Mouse (Mus musculus) myocyte (in vitro differentiated cells): ENCODE measurements at regions not wholly inside any gene's neighbourhood (a gene's known extent, or its start where the extent isn't known, plus 50 kb on each side); places are given as distances from the start of the nearest gene placed in this dataset.

Source experiments
- H3K27me3 ChIP-seq: one replicate; pipeline ENCODE4 v1.6.1; 2011; ENCODE audit not compliant: control insufficient read depth, insufficient read depth, insufficient read length
- H3K36me3 ChIP-seq: one replicate; pipeline ENCODE4 v1.6.1; 2011; ENCODE audit not compliant: control insufficient read depth, insufficient read depth
- H3K4me2 ChIP-seq: one replicate; pipeline ENCODE4 v1.6.1; 2011; ENCODE audit warnings: low read depth, control low read depth
- H3K4me3 ChIP-seq: one replicate; pipeline ENCODE4 v1.5.1; 2011; ENCODE audit warnings: mild to moderate bottlenecking, control low read depth, moderate library complexity
- H3K79me2 ChIP-seq: one replicate; pipeline ENCODE4 v1.6.1; 2011; ENCODE audit not compliant: control insufficient read depth, insufficient read depth
- H3ac ChIP-seq: one replicate; pipeline ENCODE4 v1.6.1; 2011; ENCODE audit not compliant: control insufficient read depth, insufficient read length
- CEBPB ChIP-seq: IDR thresholded peaks from 2 replicates; pipeline ENCODE4 v1.6.1; 2011; ENCODE audit warnings: mild to moderate bottlenecking, moderate library complexity; ENCODE audit not compliant: poor library complexity, insufficient read depth, severe bottlenecking
- E2F4 ChIP-seq: IDR thresholded peaks from one replicate; pipeline ENCODE4 v1.6.1; 2011; ENCODE audit warnings: mild to moderate bottlenecking, control low read depth, moderate library complexity; ENCODE audit not compliant: insufficient read depth
- MAX ChIP-seq: IDR thresholded peaks from one replicate; pipeline ENCODE4 v1.6.1; 2011; ENCODE audit warnings: low read depth, mild to moderate bottlenecking, control low read depth
- MYOD1 ChIP-seq, 3 experiments: IDR thresholded peaks; one replicate each; pipeline ENCODE4 v1.6.1; 2011; ENCODE audit warnings: control low read depth in 2 of 3, low read depth in 2 of 3, mild to moderate bottlenecking in 2 of 3, moderate library complexity in 1 of 3; ENCODE audit not compliant: insufficient read length in 2 of 3, control insufficient read depth in 1 of 3
- MYOG ChIP-seq, 3 experiments: IDR thresholded peaks; one replicate each; pipeline ENCODE4 v1.6.1; 2011; ENCODE audit warnings: control low read depth in 2 of 3, low read depth in 2 of 3, mild to moderate bottlenecking in 2 of 3; ENCODE audit not compliant: insufficient read length in 2 of 3, control insufficient read depth in 1 of 3, insufficient read depth in 1 of 3
- POLR2A ChIP-seq: IDR thresholded peaks from one replicate; pipeline ENCODE4 v1.6.1; 2011; ENCODE audit warnings: low read depth, mild to moderate bottlenecking, control low read depth, moderate library complexity; ENCODE audit not compliant: insufficient read length
- POLR2AphosphoS2 ChIP-seq: IDR thresholded peaks from one replicate; pipeline ENCODE4 v1.6.1; 2011; ENCODE audit warnings: low read depth, control low read depth; ENCODE audit not compliant: insufficient read length
- REST ChIP-seq: IDR thresholded peaks from one replicate; pipeline ENCODE4 v1.6.1; 2011; ENCODE audit warnings: mild to moderate bottlenecking, control low read depth, moderate library complexity; ENCODE audit not compliant: insufficient read depth, insufficient read length
- SRF ChIP-seq: IDR thresholded peaks from one replicate; pipeline ENCODE4 v1.6.1; 2011; ENCODE audit warnings: low read depth; ENCODE audit not compliant: control insufficient read depth, insufficient read length
- TCF12 ChIP-seq: IDR thresholded peaks from one replicate; pipeline ENCODE4 v1.6.1; 2011; ENCODE audit warnings: mild to moderate bottlenecking, control low read depth; ENCODE audit not compliant: poor library complexity, insufficient read depth, severe bottlenecking
- TCF3 ChIP-seq: IDR thresholded peaks from one replicate; pipeline ENCODE4 v1.6.1; 2011; ENCODE audit warnings: low read depth, control low read depth; ENCODE audit not compliant: insufficient read length
- USF1 ChIP-seq: IDR thresholded peaks from one replicate; pipeline ENCODE4 v1.6.1; 2011; ENCODE audit warnings: low read depth, mild to moderate bottlenecking, control low read depth, moderate library complexity

GRCm38 (mm10) chr17:83072175-83072574 is 142.9 kb upstream of the Pkdcc start:
- no peak overlapping the region for H3K4me3 ChIP-seq
- no peak overlapping the region for H3ac ChIP-seq
- no peaks in the 10 kb centered on the region for H3K27me3 ChIP-seq
- no peak overlapping the region for H3K4me2 ChIP-seq
- H3K36me3 ChIP-seq = no peaks in the 10 kb centered on the region
- TF ChIP-seq MYOG (IDR thresholded peaks at IDR 0.05; ENCODE audit: control insufficient read depth in 1 of 3, insufficient read depth in 1 of 3, insufficient read length in 2 of 3, low read depth in 2 of 3) (no peak), E2F4 (no peak), TCF12 (no peak), CEBPB (no peak), TCF3 (no peak), USF1 (no peak), MYOD1 (IDR thresholded peaks at IDR 0.05; ENCODE audit: control insufficient read depth in 1 of 3, insufficient read length in 2 of 3, low read depth in 2 of 3) (no peak), MAX (no peak), POLR2A (no peak), SRF (no peak), POLR2AphosphoS2 (no peak), REST (no peak)
- H3K79me2 ChIP-seq = no peaks in the 10 kb centered on the region

DNA sequence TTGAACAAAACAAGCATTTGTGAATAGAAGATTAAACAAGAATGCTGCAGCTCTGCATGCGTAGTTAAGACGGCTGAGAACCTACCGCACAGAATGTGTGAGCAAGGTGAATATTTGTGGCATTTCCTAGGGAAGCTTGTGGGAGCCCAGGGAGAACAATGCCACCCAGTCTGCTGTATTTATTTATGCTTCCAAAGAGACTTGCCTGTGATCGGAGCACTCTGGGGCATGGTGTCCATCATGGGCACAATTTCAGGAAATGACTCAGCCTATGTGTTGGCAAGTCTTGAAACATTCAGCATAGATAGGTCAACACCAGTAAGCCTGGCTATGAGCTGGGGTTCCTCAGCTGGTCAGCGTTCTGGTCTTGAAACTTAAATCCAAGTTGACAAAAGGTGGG is 140.2 kb upstream of the Pkdcc start:
- H3ac ChIP-seq = no peak overlapping the region
- H3K79me2 ChIP-seq = no peaks in the 10 kb centered on the region
- no peak overlapping the region for H3K4me3 ChIP-seq
- no peaks in the 10 kb centered on the region for H3K36me3 ChIP-seq
- TF ChIP-seq POLR2AphosphoS2 = no peak
- no peak overlapping the region for H3K4me2 ChIP-seq
- no peaks in the 10 kb centered on the region for H3K27me3 ChIP-seq

DNA sequence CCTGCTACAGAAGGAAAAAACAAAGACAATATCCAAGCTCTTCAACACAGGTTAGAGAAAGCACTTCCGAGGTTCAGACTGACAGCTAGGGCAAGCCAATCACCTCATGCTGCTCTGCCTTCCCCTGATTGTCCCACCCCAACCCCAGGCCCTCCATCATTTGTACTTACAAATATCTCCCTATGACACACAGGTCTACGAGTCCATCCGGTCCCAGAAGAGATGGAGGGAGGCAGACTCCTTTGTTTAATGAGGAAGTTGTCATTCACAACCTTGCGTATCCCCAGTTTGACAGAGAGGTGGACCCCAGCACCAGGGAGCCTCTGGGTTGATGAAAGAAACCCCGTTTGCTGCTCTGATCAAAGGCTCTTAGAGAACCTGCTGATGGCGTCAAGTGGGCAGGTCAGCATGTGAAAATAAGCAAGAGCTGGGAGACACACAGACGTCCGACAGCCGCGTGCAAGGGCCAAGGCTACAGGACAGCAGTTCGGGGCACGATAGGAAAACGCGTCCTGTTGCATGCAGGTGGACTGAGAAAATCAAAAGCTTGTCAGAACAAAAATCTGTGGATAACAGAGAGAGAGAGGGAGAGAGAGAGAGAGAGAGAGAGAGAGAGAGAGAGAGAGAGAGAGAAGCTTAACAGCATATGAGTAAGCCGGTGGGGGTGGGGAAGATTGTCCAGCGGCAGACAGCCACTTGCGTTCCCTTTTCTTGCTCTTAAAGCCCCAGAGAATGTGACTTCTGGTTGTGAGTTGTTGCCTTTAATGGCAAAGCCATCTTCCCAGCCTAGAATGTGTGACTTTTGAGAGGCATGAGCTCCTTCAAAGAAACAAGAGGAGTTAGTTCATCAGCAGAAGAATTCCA is 137.1 kb upstream of the Pkdcc start:
- Histone ChIP-seq H3K79me2 (no peaks in the 10 kb centered on the region), H3K4me3 (no peak overlapping the region), H3ac (no peak overlapping the region), H3K36me3 (no peaks in the 10 kb centered on the region), H3K27me3 (no peaks in the 10 kb centered on the region), H3K4me2 (no peak overlapping the region)
- no peak for TF ChIP-seq TCF12
- no peak for TF ChIP-seq MAX
- no peak for TF ChIP-seq CEBPB

- Histone ChIP-seq H3K4me3 (no peak overlapping the region), H3K27me3 (no peaks in the 10 kb centered on the region), H3K4me2 (no peak overlapping the region), H3K36me3 (no peaks in the 10 kb centered on the region), H3ac (no peak overlapping the region), H3K79me2 (no peaks in the 10 kb centered on the region)
- TF ChIP-seq MYOD1 (IDR thresholded peaks at IDR 0.05; ENCODE audit: control insufficient read depth in 1 of 3, insufficient read length in 2 of 3, low read depth in 2 of 3) = no peak
These were observed 136.3 kb upstream of the Pkdcc start for GRCm38 (mm10) chr17:83078601-83079360.

DNA sequence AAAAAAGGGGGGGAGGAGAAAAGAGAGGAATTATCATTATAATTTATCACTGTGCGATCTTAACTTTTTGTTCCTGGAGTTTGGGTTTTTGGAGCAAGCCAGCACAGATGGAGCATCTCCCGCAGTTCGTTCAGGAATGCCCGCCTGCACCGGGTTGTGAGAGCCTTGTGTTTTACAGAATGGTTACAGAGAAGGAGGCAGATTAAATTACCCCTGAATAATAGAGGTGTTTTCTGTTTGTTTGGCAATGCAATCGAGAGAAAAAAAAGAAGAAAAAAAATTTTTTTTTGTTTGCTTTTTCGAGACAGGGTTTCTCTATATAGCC is 135.8 kb upstream of the Pkdcc start:
- no peaks in the 10 kb centered on the region for H3K79me2 ChIP-seq
- H3K36me3 ChIP-seq = no peaks in the 10 kb centered on the region
- no peaks in the 10 kb centered on the region for H3K27me3 ChIP-seq
- no peak overlapping the region for H3K4me3 ChIP-seq
- H3K4me2 ChIP-seq = no peak overlapping the region
- TF ChIP-seq TCF12 (no peak), TCF3 (no peak), REST (no peak)
- no peak overlapping the region for H3ac ChIP-seq

DNA sequence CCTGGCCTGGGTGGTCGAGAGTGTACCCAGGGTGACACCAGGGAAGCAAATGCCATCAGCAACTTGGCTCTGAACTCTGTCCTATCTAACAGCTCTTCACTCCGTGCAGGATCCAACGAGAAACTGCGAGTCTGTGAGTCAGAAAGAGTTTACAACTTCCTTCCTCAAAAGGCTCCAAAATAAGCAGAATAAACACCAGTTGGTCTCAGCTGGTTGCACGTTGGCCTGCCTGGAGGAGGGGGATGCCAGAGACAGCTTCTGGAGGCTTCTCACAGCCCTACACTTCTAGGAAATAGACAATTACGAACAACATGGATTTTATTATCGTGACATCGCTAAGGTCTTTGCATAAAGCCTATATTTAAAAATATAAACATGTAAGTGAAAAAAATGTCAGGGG is 133.4 kb upstream of the Pkdcc start:
- H3K79me2 ChIP-seq = no peaks in the 10 kb centered on the region
- TF ChIP-seq E2F4 (no peak), MYOD1 (IDR thresholded peaks at IDR 0.05; ENCODE audit: control insufficient read depth in 1 of 3, insufficient read length in 2 of 3, low read depth in 2 of 3) (no peak), POLR2AphosphoS2 (no peak), USF1 (no peak)
- no peaks in the 10 kb centered on the region for H3K36me3 ChIP-seq
- H3K4me2 ChIP-seq = no peak overlapping the region
- no peak overlapping the region for H3ac ChIP-seq
- H3K27me3 ChIP-seq = no peaks in the 10 kb centered on the region
- H3K4me3 ChIP-seq = no peak overlapping the region
